Mouse (Mus musculus): ENCODE data around the gene Gm973. TPM values are rescaled to one million over a fixed set of nuclear protein-coding genes. Genes with fewer than 3 reads are reported as not detected.
A peak's percentile ranks its signal among the peaks of the same experiment; 100 is the strongest.

The Gm973 gene
- polyA plus RNA-seq, 1 experiment = 4.7 TPM

GRCm38 (mm10) chr1:59594586-59595266 is 78.7 kb downstream of the Gm973 start:
- TF ChIP-seq POLR2A (IDR thresholded peaks at IDR 0.05; ENCODE audit: borderline replicate concordance, insufficient read depth, low read length) (no peak), CTCF (IDR thresholded peaks at IDR 0.05; ENCODE audit: borderline replicate concordance, insufficient read depth, low read depth, low read length) (no peak)
- Histone ChIP-seq H3K27ac (ENCODE audit: insufficient read depth, low read length) (no peak overlapping the region), H3K4me1 (ENCODE audit: control insufficient read depth, insufficient read depth, low read length) (peaks cover 4% of the 10 kb centered on the region; the same call in 1 of the 2 replicates), H3K27me3 (ENCODE audit: control insufficient read depth, insufficient read depth, low read length) (no peaks in the 10 kb centered on the region), H3K4me3 (replicated peaks; ENCODE audit: insufficient read depth, low read depth, low read length) (no peak overlapping the region)
- 95% methylated on average over 11 of the region's 11 CpGs for WGBS
- DNase-seq = no peak

- DNase-seq = no peak
- no peak overlapping the region for H3K4me3 ChIP-seq (replicated peaks; ENCODE audit: insufficient read depth, low read depth, low read length)
- 94% methylated on average over 9 of the region's 9 CpGs for WGBS
- peaks cover 4% of the 10 kb centered on the region; the same call in 1 of the 2 replicates for H3K4me1 ChIP-seq (ENCODE audit: control insufficient read depth, insufficient read depth, low read length)
- H3K27ac ChIP-seq (ENCODE audit: insufficient read depth, low read length) = no peak overlapping the region
- no peaks in the 10 kb centered on the region for H3K27me3 ChIP-seq (ENCODE audit: control insufficient read depth, insufficient read depth, low read length)
- TF ChIP-seq POLR2A (IDR thresholded peaks at IDR 0.05; ENCODE audit: borderline replicate concordance, insufficient read depth, low read length) (no peak), CTCF (IDR thresholded peaks at IDR 0.05; ENCODE audit: borderline replicate concordance, insufficient read depth, low read depth, low read length) (no peak)
Measured at GRCm38 (mm10) chr1:59595609-59596008, 79.5 kb downstream of the Gm973 start.

- Histone ChIP-seq H3K4me3 (replicated peaks; ENCODE audit: insufficient read depth, low read depth, low read length) (no peak overlapping the region), H3K27me3 (ENCODE audit: control insufficient read depth, insufficient read depth, low read length) (no peaks in the 10 kb centered on the region), H3K27ac (ENCODE audit: insufficient read depth, low read length) (no peak overlapping the region), H3K4me1 (ENCODE audit: control insufficient read depth, insufficient read depth, low read length) (peaks cover 13% of the 10 kb centered on the region)
- 21% methylated on average over 11 of the region's 11 CpGs for WGBS
- no peak for TF ChIP-seq CTCF (IDR thresholded peaks at IDR 0.05; ENCODE audit: borderline replicate concordance, insufficient read depth, low read depth, low read length)
- TF ChIP-seq POLR2A (IDR thresholded peaks at IDR 0.05; ENCODE audit: borderline replicate concordance, insufficient read depth, low read length) = no peak
- peak; percentile 64 to 82 for DNase-seq
Measured at GRCm38 (mm10) chr1:59602531-59603416, 86.7 kb downstream of the Gm973 start.

DNA sequence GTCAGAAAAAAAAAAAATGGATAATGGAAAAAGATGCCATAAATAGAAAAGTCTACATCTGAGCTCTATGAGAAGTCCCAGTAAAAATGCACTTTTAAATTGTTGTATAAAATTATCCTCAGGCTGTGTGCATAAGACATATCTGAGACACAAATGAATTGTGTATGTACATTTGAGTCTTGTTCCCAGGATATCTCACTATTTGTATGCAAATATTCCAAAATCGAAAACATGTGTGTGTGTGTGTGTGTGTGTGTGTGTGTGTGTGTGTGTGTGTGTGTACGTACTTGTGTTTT is 87.3 kb downstream of the Gm973 start:
- no peak for DNase-seq
- Histone ChIP-seq H3K4me3 (replicated peaks; ENCODE audit: insufficient read depth, low read depth, low read length) (no peak overlapping the region), H3K27ac (ENCODE audit: insufficient read depth, low read length) (no peak overlapping the region), H3K4me1 (ENCODE audit: control insufficient read depth, insufficient read depth, low read length) (peaks cover 13% of the 10 kb centered on the region), H3K27me3 (ENCODE audit: control insufficient read depth, insufficient read depth, low read length) (no peaks in the 10 kb centered on the region)
- WGBS = 88% methylated on average over 2 of the region's 2 CpGs
- TF ChIP-seq CTCF (IDR thresholded peaks at IDR 0.05; ENCODE audit: borderline replicate concordance, insufficient read depth, low read depth, low read length) = no peak
- no peak for TF ChIP-seq POLR2A (IDR thresholded peaks at IDR 0.05; ENCODE audit: borderline replicate concordance, insufficient read depth, low read length)

DNA sequence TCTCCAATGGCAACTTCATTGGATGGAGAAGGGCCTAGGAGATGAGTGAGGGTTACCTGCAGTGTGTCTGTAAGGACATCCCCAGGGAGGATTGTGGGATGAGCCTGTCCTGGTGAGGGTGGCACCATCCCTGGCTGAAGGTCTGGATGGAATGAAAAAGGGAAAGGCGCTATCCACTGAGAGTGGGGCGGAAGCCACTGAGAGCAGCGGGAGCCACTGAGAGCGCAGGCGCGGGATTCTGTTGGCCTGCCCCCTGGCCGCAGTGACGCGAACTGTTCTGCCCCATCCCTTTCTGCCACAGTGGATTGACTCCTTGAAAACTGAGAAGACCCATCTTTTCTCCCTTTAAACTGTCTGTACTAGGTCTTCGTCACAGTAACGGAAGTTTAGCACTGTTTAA is 87.8 kb downstream of the Gm973 start:
- DNase-seq = no peak
- peaks cover 13% of the 10 kb centered on the region for H3K4me1 ChIP-seq (ENCODE audit: control insufficient read depth, insufficient read depth, low read length)
- H3K27me3 ChIP-seq (ENCODE audit: control insufficient read depth, insufficient read depth, low read length) = no peaks in the 10 kb centered on the region
- no peak overlapping the region for H3K4me3 ChIP-seq (replicated peaks; ENCODE audit: insufficient read depth, low read depth, low read length)
- H3K27ac ChIP-seq (ENCODE audit: insufficient read depth, low read length) = no peak overlapping the region
- 73% methylated on average over 11 of the region's 11 CpGs for WGBS
- TF ChIP-seq POLR2A (IDR thresholded peaks at IDR 0.05; ENCODE audit: borderline replicate concordance, insufficient read depth, low read length) (no peak), CTCF (IDR thresholded peaks at IDR 0.05; ENCODE audit: borderline replicate concordance, insufficient read depth, low read depth, low read length) (0 out of 2 replicates have a peak, but pooled peaks have one; percentile 5)

- 95% methylated on average over 13 of the region's 13 CpGs for WGBS
- peaks cover 13% of the 10 kb centered on the region for H3K4me1 ChIP-seq (ENCODE audit: control insufficient read depth, insufficient read depth, low read length)
- TF ChIP-seq CTCF (IDR thresholded peaks at IDR 0.05; ENCODE audit: borderline replicate concordance, insufficient read depth, low read depth, low read length) (no peak), POLR2A (IDR thresholded peaks at IDR 0.05; ENCODE audit: borderline replicate concordance, insufficient read depth, low read length) (no peak)
- no peak for DNase-seq
- no peak overlapping the region for H3K27ac ChIP-seq (ENCODE audit: insufficient read depth, low read length)
- H3K27me3 ChIP-seq (ENCODE audit: control insufficient read depth, insufficient read depth, low read length) = no peaks in the 10 kb centered on the region
- no peak overlapping the region for H3K4me3 ChIP-seq (replicated peaks; ENCODE audit: insufficient read depth, low read depth, low read length)
Measured at GRCm38 (mm10) chr1:59606479-59606878, 90.4 kb downstream of the Gm973 start.

DNA sequence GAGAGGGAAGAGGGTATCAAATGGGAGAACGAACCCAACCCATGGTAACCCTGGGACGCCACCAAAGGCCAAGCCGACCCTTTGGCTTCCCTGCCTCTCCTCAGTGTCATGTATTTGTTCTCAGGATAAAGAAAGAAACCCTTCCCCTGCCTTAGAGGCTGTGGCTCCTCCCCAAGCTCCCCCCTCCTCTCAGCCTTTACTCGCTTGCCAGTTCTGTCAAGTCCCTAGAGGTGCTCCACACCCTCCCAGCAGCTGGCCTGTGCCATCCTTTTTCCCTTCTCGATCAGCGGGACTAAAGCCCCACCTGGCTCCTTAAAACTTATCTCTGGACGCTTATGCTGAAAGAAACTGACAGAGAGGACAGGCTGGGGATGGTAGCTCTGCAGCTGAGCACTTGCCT is 91.0 kb downstream of the Gm973 start:
- TF ChIP-seq POLR2A (IDR thresholded peaks at IDR 0.05; ENCODE audit: borderline replicate concordance, insufficient read depth, low read length) = no peak
- TF ChIP-seq CTCF (IDR thresholded peaks at IDR 0.05; ENCODE audit: borderline replicate concordance, insufficient read depth, low read depth, low read length) = no peak
- DNase-seq = no peak

More for the DNA sequence above, 91.0 kb downstream of the Gm973 start:
- Histone ChIP-seq H3K27ac (ENCODE audit: insufficient read depth, low read length) (no peak overlapping the region), H3K27me3 (ENCODE audit: control insufficient read depth, insufficient read depth, low read length) (no peaks in the 10 kb centered on the region), H3K4me3 (replicated peaks; ENCODE audit: insufficient read depth, low read depth, low read length) (no peak overlapping the region), H3K4me1 (ENCODE audit: control insufficient read depth, insufficient read depth, low read length) (peaks cover 13% of the 10 kb centered on the region)
- WGBS = 64% methylated on average over 7 of the region's 7 CpGs

Data from cerebellum, adult 2 months (tissue).